Mouse (Mus musculus) cerebellum, adult (tissue): Measurements from ENCODE around the gene Chil6.

Source experiments
- ATAC-seq: cut with Nextera tagmentation; 2 replicates; pipeline ENCODE4 v1.9.2; 2017; ENCODE audit warnings: mild to moderate bottlenecking, moderate library complexity, mixed read lengths; ENCODE audit not compliant: insufficient number of reproducible peaks, low FRiP score, low TSS enrichment

Chil6 gene

GRCm38 (mm10) chr3:106406082-106406481, at the start of gene Chil6:
Gene Chil6, minus strand, starts transcription at chr3:106406182.
- no peak for ATAC-seq

- no peak for ATAC-seq
Observed at GRCm38 (mm10) chr3:106452616-106453015, 46.6 kb upstream of the Chil6 start.

DNA sequence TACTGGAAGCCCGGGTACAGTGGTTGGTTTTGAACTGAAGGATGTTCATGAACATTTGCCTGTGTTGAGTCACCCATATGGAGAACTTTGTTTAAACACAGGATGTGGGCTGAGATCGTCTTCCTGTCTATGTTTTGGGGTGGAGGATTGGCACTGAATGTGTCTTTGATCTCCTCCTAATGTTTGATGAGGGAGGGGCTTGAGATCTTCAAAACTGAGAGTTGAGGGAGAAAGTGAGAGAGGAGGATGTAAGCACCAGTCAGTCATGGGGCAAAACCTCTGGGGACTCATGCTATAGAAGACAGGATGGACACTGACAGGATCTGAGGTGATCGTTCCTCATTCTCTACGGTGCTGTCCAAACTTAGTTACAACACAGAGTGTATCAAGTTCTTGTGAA, 43.6 kb upstream of the Chil6 start:
- no peak for ATAC-seq

DNA sequence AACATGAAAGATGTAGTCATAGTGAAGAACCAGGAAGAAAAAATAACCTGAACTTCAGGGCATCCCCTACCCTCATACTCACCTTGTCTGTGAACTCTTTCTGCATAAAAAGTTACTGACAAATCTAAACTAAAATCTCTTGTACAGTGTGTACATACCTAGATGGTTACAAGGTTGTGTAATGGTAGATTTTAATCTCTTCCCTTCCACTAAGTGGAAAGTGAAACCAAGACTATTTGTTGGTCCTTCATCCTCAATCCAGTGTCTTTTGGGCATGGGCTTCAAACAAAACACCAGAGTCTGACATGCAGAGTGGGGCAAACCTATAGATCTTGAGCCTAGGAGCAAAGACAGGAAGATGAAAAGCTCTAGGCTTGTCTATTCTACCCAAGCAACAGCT, 43.0 kb upstream of the Chil6 start:
- no peak for ATAC-seq

GRCm38 (mm10) chr3:106448571-106448970, 42.6 kb upstream of the Chil6 start:
- ATAC-seq = peak; percentile 79; the same call in 1 of the 2 replicates
